Mouse (Mus musculus) forebrain, embryonic 11.5 days (tissue): ENCODE measurements around the gene Nos2. TPM values are rescaled to one million over a fixed set of nuclear protein-coding genes. Genes with fewer than 3 reads are reported as not detected.

Experiments used
- ATAC-seq: fragments of 200-750 bp; cut with Nextera tagmentation; replicated peaks from 2 replicates; pipeline ENCODE4 v1.8.0; 2017; ENCODE audit warnings: moderate TSS enrichment; ENCODE audit not compliant: low FRiP score
- DNase-seq: peaks from one replicate; pipeline ENCODE4 v3.0.0-alpha.2; 2017; ENCODE audit warnings: low spot score
- H3K27ac ChIP-seq: fragments of 300-500 bp; sonication (generic); 2 replicates; pipeline ENCODE4 v1.5.1; 2014; ENCODE audit warnings: low read depth, low read length
- H3K27me3 ChIP-seq: fragments of 300-500 bp; sonication (generic); 2 replicates; pipeline ENCODE4 v1.6.1; 2014; ENCODE audit warnings: mild to moderate bottlenecking, low read length, mixed read lengths; ENCODE audit not compliant: control insufficient read depth, insufficient read depth
- H3K36me3 ChIP-seq: fragments of 300-500 bp; sonication (generic); 2 replicates; pipeline ENCODE4 v1.6.1; 2014; ENCODE audit warnings: mild to moderate bottlenecking, low read length, moderate library complexity, mixed read lengths; ENCODE audit not compliant: control insufficient read depth, insufficient read depth
- H3K4me1 ChIP-seq: fragments of 300-500 bp; sonication (generic); replicated peaks from 2 replicates; pipeline ENCODE4 v1.6.1; 2014; ENCODE audit warnings: low read length, mixed read lengths; ENCODE audit not compliant: control insufficient read depth, insufficient read depth
- H3K4me2 ChIP-seq: fragments of 300-500 bp; sonication (generic); 2 replicates; pipeline ENCODE4 v1.6.1; 2014; ENCODE audit warnings: low read depth, mild to moderate bottlenecking, low read length, moderate library complexity, mixed read lengths; ENCODE audit not compliant: severe bottlenecking
- H3K4me3 ChIP-seq: fragments of 300-500 bp; sonication (generic); 2 replicates; pipeline ENCODE4 v1.5.1; 2014; ENCODE audit warnings: low read depth, low read length
- H3K9ac ChIP-seq: fragments of 300-500 bp; sonication (generic); 2 replicates; pipeline ENCODE4 v1.6.1; 2014; ENCODE audit warnings: low read length
- H3K9me3 ChIP-seq: fragments of 300-500 bp; sonication (generic); 2 replicates; pipeline ENCODE4 v1.6.1; 2016; ENCODE audit warnings: low read length, mixed read lengths; ENCODE audit not compliant: control insufficient read depth
- WGBS: fragments of 180-500 bp; shearing (Covaris S2); extraction: QIAGEN DNeasy Blood & Tissue Kit; methylation state at CpG from one replicate; pipeline ENCODE4 v1.1.7; 2014; 5-methylcytosine and 5-hydroxymethylcytosine counted together
- polyA plus RNA-seq: library from polyadenylated mRNA; unstranded; fragments of >200 nt; fragmentation: Nextera tagmentation; extraction: Ambion mirVana; gene quantifications from 2 replicates; pipeline ENCODE4 v1.2.1, GENCODE M21; 2014

Gene Nos2
- polyA plus RNA-seq, 1 experiment from 2014 or later = 0.88 TPM

GRCm38 (mm10) chr11:78915473-78915872 lies 5.1 kb upstream of the Nos2 start:
- Histone ChIP-seq H3K27ac (no peak overlapping the region), H3K9ac (no peak overlapping the region), H3K9me3 (no peaks in the 10 kb centered on the region), H3K4me2 (no peak overlapping the region), H3K4me3 (no peak overlapping the region), H3K36me3 (no peaks in the 10 kb centered on the region), H3K27me3 (no peaks in the 10 kb centered on the region), H3K4me1 (no peaks in the 10 kb centered on the region)
- ATAC-seq = no peak
- WGBS = 87% methylated on average over 6 of the region's 6 CpGs
- no peak for DNase-seq

- 74% methylated on average over 1 of the region's 1 CpGs for WGBS
- no peaks in the 10 kb centered on the region for H3K27me3 ChIP-seq
- no peak for DNase-seq
These were observed 4.2 kb upstream of the Nos2 start for GRCm38 (mm10) chr11:78916410-78916809.

GRCm38 (mm10) chr11:78919745-78920144 lies 842 bp upstream of the Nos2 start:
- no peaks in the 10 kb centered on the region for H3K36me3 ChIP-seq
- H3K27me3 ChIP-seq = peaks cover 16% of the 10 kb centered on the region
- H3K4me3 ChIP-seq = no peak overlapping the region
- H3K27ac ChIP-seq = no peak overlapping the region
- no peaks in the 10 kb centered on the region for H3K9me3 ChIP-seq
- ATAC-seq (no peak), DNase-seq (no peak)
- H3K4me2 ChIP-seq = no peak overlapping the region
- H3K4me1 ChIP-seq = no peaks in the 10 kb centered on the region; the same call in 1 of the 2 replicates
- 83% methylated on average over 4 of the region's 4 CpGs for WGBS
- H3K9ac ChIP-seq = no peak overlapping the region

More at GRCm38 (mm10) chr11:78916410-78916809, 4.2 kb upstream of the Nos2 start:
- Histone ChIP-seq H3K4me1 (no peaks in the 10 kb centered on the region), H3K27ac (no peak overlapping the region), H3K4me3 (no peak overlapping the region), H3K9ac (no peak overlapping the region), H3K36me3 (no peaks in the 10 kb centered on the region), H3K9me3 (no peaks in the 10 kb centered on the region), H3K4me2 (no peak overlapping the region)
- ATAC-seq = no peak

- no peak overlapping the region for H3K27ac ChIP-seq
- no peaks in the 10 kb centered on the region for H3K9me3 ChIP-seq
- H3K4me3 ChIP-seq = no peak overlapping the region
- H3K36me3 ChIP-seq = no peaks in the 10 kb centered on the region
- no peak overlapping the region for H3K4me2 ChIP-seq
- DNase-seq (peak; percentile 63), ATAC-seq (no peak)
- H3K27me3 ChIP-seq = peaks cover 34% of the 10 kb centered on the region
- peaks cover 2% of the 10 kb centered on the region for H3K4me1 ChIP-seq
- H3K9ac ChIP-seq = no peak overlapping the region
- WGBS = 40% methylated on average over 8 of the region's 8 CpGs
These were observed 2.3 kb downstream of the Nos2 start for GRCm38 (mm10) chr11:78922678-78923407.

- peaks cover 34% of the 10 kb centered on the region for H3K27me3 ChIP-seq
- no peak overlapping the region for H3K9ac ChIP-seq
These were observed 3.5 kb downstream of the Nos2 start for GRCm38 (mm10) chr11:78924111-78924510.

GRCm38 (mm10) chr11:78924916-78925315 lies 4.3 kb downstream of the Nos2 start:
- no peaks in the 10 kb centered on the region for H3K9me3 ChIP-seq
- H3K4me3 ChIP-seq = peak overlapping the region; percentile 29
- DNase-seq = peak; percentile 64
- H3K27ac ChIP-seq = no peak overlapping the region
- H3K27me3 ChIP-seq = peaks cover 34% of the 10 kb centered on the region
- H3K4me2 ChIP-seq = peak overlapping the region; percentile 67
- no peak for ATAC-seq
- H3K4me1 ChIP-seq = peaks cover 2% of the 10 kb centered on the region
- under 1% methylated on average over 37 of the region's 37 CpGs for WGBS
- peak overlapping the region; percentile 43 for H3K9ac ChIP-seq
- no peaks in the 10 kb centered on the region for H3K36me3 ChIP-seq

More at GRCm38 (mm10) chr11:78924111-78924510, 3.5 kb downstream of the Nos2 start:
- Histone ChIP-seq H3K4me2 (no peak overlapping the region), H3K9me3 (no peaks in the 10 kb centered on the region), H3K27ac (no peak overlapping the region), H3K36me3 (no peaks in the 10 kb centered on the region), H3K4me1 (peaks cover 2% of the 10 kb centered on the region), H3K4me3 (no peak overlapping the region)
- no peak for ATAC-seq
- peak; percentile 57 for DNase-seq
- WGBS = 7% methylated on average over 9 of the region's 9 CpGs

- 90% methylated on average over 5 of the region's 5 CpGs for WGBS
- Histone ChIP-seq H3K4me1 (peaks cover 2% of the 10 kb centered on the region), H3K36me3 (no peaks in the 10 kb centered on the region), H3K9me3 (no peaks in the 10 kb centered on the region), H3K4me2 (no peak overlapping the region), H3K27ac (no peak overlapping the region), H3K4me3 (no peak overlapping the region), H3K9ac (no peak overlapping the region), H3K27me3 (peaks cover 21% of the 10 kb centered on the region)
- no peak for DNase-seq
- ATAC-seq = no peak
These were observed 8.8 kb downstream of the Nos2 start for GRCm38 (mm10) chr11:78929345-78929744.

GRCm38 (mm10) chr11:78934307-78934706 lies 13.7 kb downstream of the Nos2 start:
- Histone ChIP-seq H3K36me3 (no peaks in the 10 kb centered on the region), H3K9ac (no peak overlapping the region), H3K27ac (no peak overlapping the region), H3K27me3 (no peaks in the 10 kb centered on the region), H3K9me3 (no peaks in the 10 kb centered on the region), H3K4me3 (no peak overlapping the region), H3K4me1 (no peaks in the 10 kb centered on the region), H3K4me2 (no peak overlapping the region)
- ATAC-seq = no peak
- WGBS = 84% methylated on average over 7 of the region's 7 CpGs
- DNase-seq = no peak

- Histone ChIP-seq H3K9me3 (no peaks in the 10 kb centered on the region), H3K4me3 (no peak overlapping the region), H3K27me3 (no peaks in the 10 kb centered on the region), H3K9ac (no peak overlapping the region), H3K4me2 (no peak overlapping the region), H3K36me3 (no peaks in the 10 kb centered on the region), H3K4me1 (no peaks in the 10 kb centered on the region), H3K27ac (no peak overlapping the region)
- ATAC-seq (no peak), DNase-seq (no peak)
- WGBS = 87% methylated on average over 4 of the region's 4 CpGs
These were observed 14.1 kb downstream of the Nos2 start for GRCm38 (mm10) chr11:78934727-78935126.
